Mouse (Mus musculus) erythroblast, embryonic 14.5 days (primary cell): ENCODE data around the gene Ppp5c.

ENCODE experiments used
- GATA1 ChIP-seq: IDR thresholded peaks from 2 replicates; pipeline ENCODE4 v1.6.1; 2012; ENCODE audit warnings: low read length, inconsistent platforms, mixed read lengths
- TAL1 ChIP-seq: IDR thresholded peaks from 3 replicates; pipeline ENCODE4 v1.6.1; 2012; ENCODE audit warnings: low read length, inconsistent platforms, mixed read lengths

DNA sequence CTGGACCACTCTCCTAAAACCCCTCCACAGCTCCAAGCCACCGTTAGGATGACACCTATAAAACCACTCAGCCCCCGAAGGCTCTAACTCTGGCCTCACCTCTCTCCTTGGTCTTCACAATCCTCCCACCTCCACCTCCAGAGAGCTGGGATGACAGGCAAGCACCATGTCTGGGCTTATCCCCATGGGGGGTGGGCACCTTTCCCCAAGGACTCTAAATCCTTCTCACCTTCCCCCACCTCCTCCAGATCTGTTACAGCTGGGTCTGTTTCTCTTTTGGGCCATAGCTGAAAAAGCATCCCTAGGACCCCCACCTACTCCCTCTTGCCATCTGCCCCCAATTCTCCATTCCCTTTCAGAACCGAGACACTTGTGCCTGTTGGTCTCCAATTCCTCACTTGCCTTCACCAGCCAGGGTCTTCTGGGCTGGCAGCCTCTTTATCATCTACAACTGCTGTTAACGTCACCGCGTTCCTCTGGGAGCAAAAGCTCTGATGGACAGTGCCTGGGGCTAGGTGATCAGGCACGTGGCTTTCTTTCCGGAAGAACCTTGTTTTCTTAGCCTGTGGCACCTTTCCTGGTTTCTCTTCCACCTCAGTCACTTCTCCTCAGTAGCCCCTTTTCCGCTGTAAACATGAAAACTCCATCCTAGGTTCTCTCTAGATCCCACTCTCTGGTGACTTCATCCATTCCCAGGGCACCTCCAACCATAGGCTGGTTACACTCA is 1.7 kb downstream of the Ppp5c start:
- no peak for TF ChIP-seq GATA1
- TF ChIP-seq TAL1, result no peak
